Mouse (Mus musculus): ENCODE results near the gene Gm45783. TPM values are rescaled to one million over a fixed set of nuclear protein-coding genes. Genes with fewer than 3 reads are reported as not detected.
A peak's percentile ranks its signal among the peaks of the same experiment; 100 is the strongest.
"Not testable (repeated sequence)": the region's sequence is repeated elsewhere in the genome, so short reads cannot be mapped to it uniquely, and the experiment has no call there.

The Gm45783 gene
- total RNA-seq (2021): not detected
- long read RNA-seq, experiment 1: 0 reads
- long read RNA-seq, experiment 2: 0 reads

GRCm38 (mm10) chr7:7374431-7374830 lies at the start of gene Gm45783:
Gm45783 (minus strand) TSS chr7:7374573.
- intact Hi-C loops (cut with DNase I); DNase-seq: not testable (repeated sequence)
- peak within 1 kb of the TSS; percentile 61 for H3K4me3 ChIP-seq

GRCm38 (mm10) chr7:7399603-7400002 lies 25.2 kb upstream of the Gm45783 start, which contains the start of gene Vmn2r31:
Vmn2r31 (minus strand) TSS chr7:7399703.
- intact Hi-C loops (cut with DNase I); H3K27ac ChIP-seq; H3K4me3 ChIP-seq; DNase-seq: not testable (repeated sequence)

More at GRCm38 (mm10) chr7:7374431-7374830, at the start of gene Gm45783:
- H3K27ac ChIP-seq: not testable (repeated sequence)

GRCm38 (mm10) chr7:7337509-7337908 lies 36.9 kb downstream of the Gm45783 start, which contains the start of gene Vmn2r30:
Vmn2r30 (minus strand) TSS chr7:7337609.
- H3K27ac ChIP-seq; H3K4me3 ChIP-seq; DNase-seq; intact Hi-C loops (cut with DNase I): not testable (repeated sequence)

- TF ChIP-seq CTCF (IDR thresholded peaks at IDR 0.05): peak; percentile 61
- peak; percentile 50 for DNase-seq
- intact Hi-C loops (cut with DNase I): loop anchor here (5.0 kb wide), 1 partner anchor 173 kb away; the partner anchor contains the start of gene Zfp954
- Histone ChIP-seq H3K4me3 (no peak overlapping the region), H3K27ac (no peak overlapping the region)
Measured at GRCm38 (mm10) chr7:7295595-7295994, 78.8 kb downstream of the Gm45783 start.

Small RNA genes within 50 kb of the gene (microRNA-seq; reads per million reads assigned to microRNA genes)
- not detected for gene Mir5620

Other genes starting within 250 kb of the Gm45783 start
- 1 to 10 TPM in 1 of 2 experiments, under 1 TPM in 1; 0.77 to 1.1 TPM for gene Zfp773, start 237.8 kb downstream of the Gm45783 start, total RNA-seq (2021)
- gene Zfp418, start 203.2 kb downstream of the Gm45783 start, total RNA-seq (2021): 1 to 10 TPM; 1.6 to 2.8 TPM
- 1 to 10 TPM; 1.9 to 2.3 TPM for gene Zfp772, start 164.6 kb downstream of the Gm45783 start, total RNA-seq (2021)
- under 1 TPM in 1 of 2 experiments, not detected in 1; 0.08 TPM for gene Vmn2r29, start 127.2 kb downstream of the Gm45783 start, total RNA-seq (2021)
- gene Gm45844, start 96.3 kb downstream of the Gm45783 start, total RNA-seq (2021): 1 to 10 TPM; 1.7 to 4.1 TPM
- gene Clcn4, start 73.7 kb downstream of the Gm45783 start, total RNA-seq (2021): 10 to 100 TPM; 29.9 to 37.1 TPM
- gene Vmn2r30, start 37.0 kb downstream of the Gm45783 start, total RNA-seq (2021): under 1 TPM in 1 of 2 experiments, not detected in 1; 0.05 TPM
- gene Vmn2r31, start 25.1 kb upstream of the Gm45783 start, total RNA-seq (2021): not detected
- gene Vmn2r32, start 105.4 kb upstream of the Gm45783 start, total RNA-seq (2021): not detected
- gene Vmn2r33, start 192.2 kb upstream of the Gm45783 start, total RNA-seq (2021): not detected

Measured in gastrocnemius, adult 2 months (tissue).